13 mouse cellular contexts compared by ENCODE assay signal in genomic region chr12:41112137-41112536, GRCm38 (mm10).
DNase-seq lines count a peak whose midpoint lies in the region; ATAC-seq lines count a peak whose summit lies in the region.
"Had no signal": no experiment of that assay in that cellular context is flagged by ENCODE, and none has a peak within 500 bp of the region (broad histone marks: within the 10 kb centered on the region; RNA-seq: fewer than 3 reads in every experiment).

No protein-coding gene starts in this region.

- DNase-seq in midbrain, embryonic 14.5 days, result peak; percentile 43
- DNase-seq in midbrain, embryonic 11.5 days (ENCODE audit: low spot score, missing footprints), result no peak
- peak; percentile 60 for DNase-seq in c-Kit-positive CD71-positive TER-119-negative erythroid progenitor cells, embryonic 14.5 days (ENCODE audit: low read depth)
- no peak for DNase-seq in spleen, adult 18-20 months
- no peak for DNase-seq in embryo, embryonic 9.5 days (ENCODE audit: extremely low spot score)
- DNase-seq: left cerebral cortex, postnatal 4 days had no signal

- no peak overlapping the region for H3K4me3 ChIP-seq in midbrain, embryonic 14.5 days (replicated peaks; ENCODE audit: low read depth, low read length)
- no peak overlapping the region for H3K4me3 ChIP-seq in midbrain, embryonic 11.5 days (ENCODE audit: low read depth, low read length)
- no peak overlapping the region for H3K4me3 ChIP-seq in liver, embryonic 12.5 days
- H3K4me3 ChIP-seq: embryonic facial prominence, embryonic 15.5 days; forebrain, embryonic 15.5 days; heart, embryonic 10.5 days; hindbrain, embryonic 13.5 days; neural tube, embryonic 13.5 days had no signal

- H3K9ac ChIP-seq in midbrain, embryonic 14.5 days (replicated peaks; ENCODE audit: low read length), result no peak overlapping the region
- no peak overlapping the region for H3K9ac ChIP-seq in midbrain, embryonic 11.5 days (ENCODE audit: low read length)
- no peak overlapping the region for H3K9ac ChIP-seq in liver, embryonic 12.5 days
- H3K9ac ChIP-seq: embryonic facial prominence, embryonic 15.5 days; forebrain, embryonic 15.5 days; hindbrain, embryonic 13.5 days; neural tube, embryonic 13.5 days had no signal

- no peaks in the 10 kb centered on the region for H3K36me3 ChIP-seq in midbrain, embryonic 14.5 days (ENCODE audit: control insufficient read depth, insufficient read depth, low read length)
- H3K36me3 ChIP-seq in midbrain, embryonic 11.5 days (ENCODE audit: control insufficient read depth, insufficient read depth, low read length), result no peaks in the 10 kb centered on the region
- H3K36me3 ChIP-seq in liver, embryonic 12.5 days, result no peaks in the 10 kb centered on the region
- H3K36me3 ChIP-seq: embryonic facial prominence, embryonic 15.5 days; forebrain, embryonic 15.5 days; heart, embryonic 10.5 days; hindbrain, embryonic 13.5 days; neural tube, embryonic 13.5 days had no signal

- no peaks in the 10 kb centered on the region for H3K4me1 ChIP-seq in midbrain, embryonic 14.5 days (ENCODE audit: control insufficient read depth, insufficient read depth, low read length)
- no peaks in the 10 kb centered on the region; the same call in 1 of the 2 replicates for H3K4me1 ChIP-seq in midbrain, embryonic 11.5 days (ENCODE audit: control insufficient read depth, insufficient read depth, low read length)
- peaks cover 14% of the 10 kb centered on the region for H3K4me1 ChIP-seq in liver, embryonic 12.5 days
- H3K4me1 ChIP-seq: embryonic facial prominence, embryonic 15.5 days; forebrain, embryonic 15.5 days; heart, embryonic 10.5 days; hindbrain, embryonic 13.5 days; neural tube, embryonic 13.5 days had no signal

- 66% methylated on average over 6 of the region's 6 CpGs for WGBS in midbrain, embryonic 14.5 days
- 84% methylated on average over 6 of the region's 6 CpGs for WGBS in midbrain, embryonic 11.5 days
- WGBS in liver, embryonic 12.5 days (ENCODE audit: insufficient replicate concordance), result 14% methylated on average over 6 of the region's 6 CpGs

- ATAC-seq in midbrain, embryonic 14.5 days (ENCODE audit: low FRiP score, low TSS enrichment), result no peak
- no peak for ATAC-seq in midbrain, embryonic 11.5 days (ENCODE audit: low FRiP score)
- peak; percentile 97 for ATAC-seq in liver, embryonic 12.5 days
- peak; percentile 88 for ATAC-seq in megakaryocyte-erythroid progenitor cell, adult 5-6 weeks (replicated peaks; ENCODE audit: low FRiP score, low TSS enrichment, poor library complexity, severe bottlenecking)
- ATAC-seq: forebrain, embryonic 15.5 days had no signal

- H3K4me2 ChIP-seq in midbrain, embryonic 14.5 days (ENCODE audit: low read length), result no peak overlapping the region
- H3K4me2 ChIP-seq in midbrain, embryonic 11.5 days, result no peak overlapping the region
- H3K4me2 ChIP-seq in liver, embryonic 12.5 days, result peak overlapping the region; percentile 52
- H3K4me2 ChIP-seq: embryonic facial prominence, embryonic 15.5 days; forebrain, embryonic 15.5 days; hindbrain, embryonic 13.5 days; neural tube, embryonic 13.5 days had no signal

- no peak overlapping the region for H3K27ac ChIP-seq in midbrain, embryonic 14.5 days (replicated peaks; ENCODE audit: low read depth, low read length)
- H3K27ac ChIP-seq in midbrain, embryonic 11.5 days (ENCODE audit: low read depth, low read length), result no peak overlapping the region
- peak overlapping the region; percentile 82 for H3K27ac ChIP-seq in liver, embryonic 12.5 days
- H3K27ac ChIP-seq: embryonic facial prominence, embryonic 15.5 days; forebrain, embryonic 15.5 days; heart, embryonic 10.5 days; hindbrain, embryonic 13.5 days; neural tube, embryonic 13.5 days had no signal

- H3K27me3 ChIP-seq in midbrain, embryonic 14.5 days (ENCODE audit: control insufficient read depth, insufficient read depth, low read length), result no peaks in the 10 kb centered on the region
- H3K27me3 ChIP-seq in midbrain, embryonic 11.5 days (ENCODE audit: control insufficient read depth, insufficient read depth, low read length), result no peaks in the 10 kb centered on the region
- H3K27me3 ChIP-seq in liver, embryonic 12.5 days (replicated peaks), result no peaks in the 10 kb centered on the region
- H3K27me3 ChIP-seq: embryonic facial prominence, embryonic 15.5 days; forebrain, embryonic 15.5 days; hindbrain, embryonic 13.5 days; neural tube, embryonic 13.5 days had no signal

- H3K9me3 ChIP-seq in midbrain, embryonic 14.5 days (ENCODE audit: control insufficient read depth, low read length), result no peaks in the 10 kb centered on the region
- H3K9me3 ChIP-seq in midbrain, embryonic 11.5 days (ENCODE audit: control insufficient read depth, low read length), result no peaks in the 10 kb centered on the region
- no peaks in the 10 kb centered on the region for H3K9me3 ChIP-seq in liver, embryonic 12.5 days (replicated peaks)
- H3K9me3 ChIP-seq: embryonic facial prominence, embryonic 15.5 days; forebrain, embryonic 15.5 days; heart, embryonic 10.5 days; hindbrain, embryonic 13.5 days; neural tube, embryonic 13.5 days had no signal

Comparison
In these comparisons a context has a peak if more than half of its experiments do, and no peak if none do; other contexts are left out.
1. DNase-seq: peak in midbrain, embryonic 14.5 days (single experiment) and c-Kit-positive CD71-positive TER-119-negative erythroid progenitor cells, embryonic 14.5 days (single experiment); none in midbrain, embryonic 11.5 days (single experiment), spleen, adult 18-20 months (0 of 2) and embryo, embryonic 9.5 days (single experiment).
2. ATAC-seq: peak in liver, embryonic 12.5 days (single experiment) and megakaryocyte-erythroid progenitor cell, adult 5-6 weeks (single experiment); none in midbrain, embryonic 14.5 days (single experiment) and midbrain, embryonic 11.5 days (single experiment).